Mouse (Mus musculus): ENCODE measurements around the gene Faah. TPM values are rescaled to one million over a fixed set of nuclear protein-coding genes. Genes with fewer than 3 reads are reported as not detected.

The Faah gene
- polyA plus RNA-seq, 1 experiment from 2014 or later = 4.7 TPM

DNA sequence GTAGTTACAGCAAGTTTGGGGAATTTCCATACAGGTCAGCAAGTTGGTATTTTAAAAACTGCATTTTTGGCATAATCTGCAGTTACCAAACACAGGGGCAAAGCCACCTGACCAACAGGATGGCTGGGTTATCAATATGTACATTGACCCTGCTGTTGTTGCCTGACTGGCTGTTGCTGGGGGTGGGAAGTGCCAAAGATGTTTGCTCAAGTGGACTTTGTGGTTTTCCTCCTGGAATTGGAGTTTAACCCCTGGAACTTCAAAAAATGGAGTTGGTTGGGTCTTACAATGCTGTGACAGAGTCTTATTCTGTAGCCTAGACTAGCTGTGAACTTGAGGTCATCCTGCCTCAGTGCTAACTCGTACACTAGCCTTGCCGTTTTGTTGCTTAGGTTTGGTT, 22.7 kb upstream of the Faah start:
- no peak for ATAC-seq

DNA sequence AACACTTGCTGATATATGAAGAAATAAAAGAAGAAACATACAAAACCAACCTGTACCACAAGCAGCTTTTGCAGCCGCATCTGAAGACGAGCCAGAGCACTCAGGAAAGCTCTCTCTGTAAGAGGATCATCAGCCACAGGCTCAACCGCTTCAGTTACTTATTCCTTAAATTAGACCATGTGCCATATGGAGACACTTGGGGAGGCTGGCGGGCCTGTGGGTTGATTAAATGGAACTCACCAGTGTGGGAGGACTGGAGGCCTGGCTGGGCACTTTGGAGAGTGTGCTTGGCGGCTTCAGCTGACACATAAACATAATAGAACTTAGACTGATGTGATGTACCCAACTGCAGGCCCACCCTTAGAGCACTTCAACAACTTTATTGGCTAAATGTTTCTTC, 15.6 kb upstream of the Faah start:
- no peak for ATAC-seq
- Histone ChIP-seq H3K9ac (no peak overlapping the region), H3K4me1 (no peaks in the 10 kb centered on the region)

More for the DNA sequence above, 22.7 kb upstream of the Faah start:
- Histone ChIP-seq H3K27ac (no peak overlapping the region), H3K4me2 (no peak overlapping the region), H3K36me3 (ENCODE audit: poor library complexity, severe bottlenecking) (peaks cover 22% of the 10 kb centered on the region; the same call in 1 of the 2 replicates), H3K9me3 (replicated peaks) (no peaks in the 10 kb centered on the region), H3K4me3 (no peak overlapping the region), H3K27me3 (no peaks in the 10 kb centered on the region), H3K4me1 (no peaks in the 10 kb centered on the region), H3K9ac (no peak overlapping the region)
- 95% methylated on average over 2 of the region's 2 CpGs for WGBS

DNA sequence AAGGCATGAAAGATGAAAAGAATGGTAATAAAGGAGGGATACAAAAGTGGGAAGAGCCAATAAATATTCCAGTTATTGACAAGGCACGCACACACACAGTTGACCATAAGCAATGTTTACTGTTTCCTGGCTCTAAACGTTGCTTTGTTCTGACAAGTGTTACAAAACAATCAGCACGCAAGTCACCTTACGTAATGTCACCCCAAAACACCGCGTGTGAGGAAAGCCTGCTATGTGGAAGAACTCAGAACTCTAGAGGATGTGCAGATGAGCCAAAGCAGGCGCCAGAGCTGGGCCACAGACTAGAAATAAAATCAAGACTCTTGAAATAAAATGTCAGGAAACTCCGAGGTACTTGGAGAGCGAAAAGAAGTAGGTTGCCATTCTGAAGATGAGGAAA, 15.2 kb upstream of the Faah start:
- Histone ChIP-seq H3K4me2 (no peak overlapping the region), H3K27ac (no peak overlapping the region), H3K27me3 (no peaks in the 10 kb centered on the region), H3K4me3 (no peak overlapping the region), H3K4me1 (no peaks in the 10 kb centered on the region), H3K9ac (no peak overlapping the region), H3K36me3 (ENCODE audit: poor library complexity, severe bottlenecking) (peaks cover 28% of the 10 kb centered on the region), H3K9me3 (replicated peaks) (no peaks in the 10 kb centered on the region)
- ATAC-seq = no peak
- WGBS = 87% methylated on average over 9 of the region's 9 CpGs

More for the DNA sequence above, 15.6 kb upstream of the Faah start:
- no peaks in the 10 kb centered on the region for H3K9me3 ChIP-seq (replicated peaks)
- WGBS = 89% methylated on average over 5 of the region's 5 CpGs
- H3K27ac ChIP-seq = no peak overlapping the region
- no peak overlapping the region for H3K4me2 ChIP-seq
- peaks cover 28% of the 10 kb centered on the region for H3K36me3 ChIP-seq (ENCODE audit: poor library complexity, severe bottlenecking)
- H3K27me3 ChIP-seq = no peaks in the 10 kb centered on the region
- H3K4me3 ChIP-seq = no peak overlapping the region

DNA sequence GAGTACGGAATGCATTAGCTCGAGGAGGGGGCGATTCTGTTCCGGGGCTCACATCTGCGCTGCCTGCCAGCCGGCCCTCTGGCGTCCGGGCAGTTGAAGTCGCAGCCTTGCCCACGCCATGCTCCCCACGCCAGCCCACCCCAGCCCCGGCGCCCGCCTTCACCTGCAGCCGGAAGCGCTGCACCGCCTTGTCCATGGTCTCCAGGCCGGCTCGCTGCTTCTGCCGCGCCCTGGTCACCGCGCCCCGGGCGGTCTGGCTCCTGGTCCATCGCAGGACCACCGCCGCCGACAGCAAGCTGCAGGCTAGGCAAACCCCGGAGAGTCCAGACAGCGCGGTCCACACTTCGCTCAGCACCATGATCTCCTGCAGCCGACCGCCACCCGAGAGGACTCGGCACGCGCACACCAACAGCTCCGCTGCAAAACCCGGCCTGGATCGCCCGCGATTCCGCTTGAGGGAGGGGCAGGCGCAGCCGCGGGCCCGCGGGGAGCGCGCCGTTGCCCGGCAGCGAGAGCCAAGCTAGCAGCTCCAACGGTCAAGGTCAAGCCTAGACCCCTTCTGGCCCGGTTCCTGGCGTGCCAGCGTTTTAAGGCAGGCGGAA, 325 bp downstream of the Faah start:
- H3K4me3 ChIP-seq = peak overlapping the region; percentile 71
- peaks cover 77% of the 10 kb centered on the region for H3K27me3 ChIP-seq
- H3K27ac ChIP-seq = no peak overlapping the region
- peak overlapping the region; percentile 98 for H3K4me2 ChIP-seq
- H3K9me3 ChIP-seq (replicated peaks) = no peaks in the 10 kb centered on the region
- ATAC-seq = peak; percentile 91
- H3K9ac ChIP-seq = peak overlapping the region; percentile 80
- peaks cover 15% of the 10 kb centered on the region for H3K4me1 ChIP-seq
- H3K36me3 ChIP-seq (ENCODE audit: poor library complexity, severe bottlenecking) = no peaks in the 10 kb centered on the region
- WGBS = 0% methylated on average over 60 of the region's 60 CpGs

DNA sequence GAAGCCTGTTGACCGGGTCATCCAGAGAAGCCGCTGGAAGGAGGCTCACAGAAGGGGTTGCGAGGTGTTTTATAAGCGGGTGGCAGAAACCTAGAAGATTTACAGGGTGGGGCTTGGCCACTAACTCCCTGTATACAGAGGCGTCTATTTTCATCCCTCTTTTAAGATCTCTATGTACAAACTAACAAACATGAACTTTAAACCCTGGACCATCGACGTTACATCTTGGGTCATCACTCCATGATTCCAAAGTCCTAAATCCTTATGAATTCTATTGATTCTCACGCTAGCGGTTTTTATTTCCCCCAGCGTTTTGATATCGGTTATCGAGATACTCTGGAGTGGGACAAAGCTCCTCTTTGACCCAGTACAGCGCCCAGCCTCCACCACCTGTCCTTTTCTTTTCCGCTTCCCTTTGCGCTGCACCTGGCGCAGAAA, 845 bp downstream of the Faah start:
- 15% methylated on average over 16 of the region's 16 CpGs for WGBS
- H3K27me3 ChIP-seq = peaks cover 71% of the 10 kb centered on the region
- no peak overlapping the region for H3K27ac ChIP-seq
- peaks cover 15% of the 10 kb centered on the region for H3K4me1 ChIP-seq
- no peaks in the 10 kb centered on the region for H3K36me3 ChIP-seq (ENCODE audit: poor library complexity, severe bottlenecking)
- peak overlapping the region; percentile 71 for H3K4me3 ChIP-seq
- ATAC-seq = peak; percentile 64
- peak overlapping the region; percentile 98 for H3K4me2 ChIP-seq
- no peaks in the 10 kb centered on the region for H3K9me3 ChIP-seq (replicated peaks)
- H3K9ac ChIP-seq = peak overlapping the region; percentile 80

DNA sequence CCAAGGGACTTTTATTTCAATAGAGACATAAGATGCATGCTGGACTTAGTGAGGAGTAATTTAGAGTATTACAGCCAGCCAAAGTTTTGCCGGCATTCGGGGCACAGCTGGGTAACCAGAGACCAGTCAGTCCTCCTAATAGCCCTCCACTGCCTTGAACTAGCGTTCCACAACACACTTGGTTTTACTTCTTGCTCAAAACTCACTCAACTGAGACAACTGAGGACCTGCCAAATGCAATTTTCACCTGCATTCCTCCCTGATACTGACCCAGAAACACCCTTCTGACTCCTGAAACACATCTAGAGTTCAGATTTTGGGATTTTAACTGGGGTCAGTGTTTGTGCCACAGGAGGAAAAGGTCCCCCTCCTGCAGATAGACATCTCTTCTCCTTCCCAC, 1.3 kb downstream of the Faah start:
- 60% methylated on average over 3 of the region's 3 CpGs for WGBS
- Histone ChIP-seq H3K36me3 (ENCODE audit: poor library complexity, severe bottlenecking) (no peaks in the 10 kb centered on the region), H3K4me3 (peak overlapping the region; percentile 71), H3K9ac (no peak overlapping the region), H3K9me3 (replicated peaks) (no peaks in the 10 kb centered on the region), H3K27me3 (peaks cover 75% of the 10 kb centered on the region), H3K4me2 (peak overlapping the region; percentile 98), H3K27ac (no peak overlapping the region), H3K4me1 (peaks cover 15% of the 10 kb centered on the region)
- ATAC-seq = no peak

DNA sequence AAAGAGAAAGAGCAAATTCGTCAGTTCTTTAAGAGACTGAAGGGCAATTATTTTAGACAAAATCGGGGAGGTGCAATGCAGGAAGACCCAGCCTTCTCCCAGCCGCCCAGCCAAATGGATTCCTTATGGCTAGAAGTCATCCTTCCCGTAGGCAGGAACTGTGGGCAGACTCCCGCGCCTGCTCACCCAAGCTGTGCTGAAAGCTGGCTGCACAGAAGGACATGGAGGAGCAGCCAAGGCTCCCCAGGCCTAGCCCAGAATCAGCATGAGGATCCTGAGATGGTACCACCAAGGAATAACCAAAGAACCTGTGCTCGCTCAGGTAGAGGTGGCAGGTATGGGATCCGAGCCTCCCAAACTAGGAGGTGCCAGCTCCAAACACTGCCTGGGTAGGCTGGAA, 1.7 kb downstream of the Faah start:
- no peaks in the 10 kb centered on the region for H3K36me3 ChIP-seq (ENCODE audit: poor library complexity, severe bottlenecking)
- H3K4me3 ChIP-seq = no peak overlapping the region
- no peak overlapping the region for H3K27ac ChIP-seq
- no peaks in the 10 kb centered on the region for H3K9me3 ChIP-seq (replicated peaks)
- WGBS = 67% methylated on average over 8 of the region's 8 CpGs
- 0 out of 2 replicates have a peak overlapping the region, but pooled peaks have one; percentile 98 for H3K4me2 ChIP-seq
- no peak for ATAC-seq
- H3K4me1 ChIP-seq = peaks cover 15% of the 10 kb centered on the region
- peaks cover 79% of the 10 kb centered on the region for H3K27me3 ChIP-seq
- H3K9ac ChIP-seq = no peak overlapping the region

DNA sequence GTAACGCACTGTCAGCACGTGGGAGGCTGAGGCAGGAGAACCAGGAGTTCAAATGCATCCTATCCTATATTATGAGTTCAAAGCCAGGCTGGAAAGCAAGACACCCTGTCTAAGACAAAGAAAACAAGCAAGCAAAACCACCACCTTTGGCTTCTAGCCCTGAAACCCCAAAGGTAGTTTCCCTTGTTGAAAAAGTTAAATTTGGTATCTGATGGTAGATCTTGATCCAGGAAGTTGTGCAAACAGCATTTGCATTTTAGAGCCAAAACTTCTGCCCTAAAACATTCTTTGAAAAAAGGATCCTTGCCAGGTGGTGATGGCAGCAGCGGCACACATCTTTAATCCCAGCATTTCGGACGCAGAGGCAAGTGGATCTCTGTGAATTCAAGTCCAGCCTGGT, 2.2 kb downstream of the Faah start:
- Histone ChIP-seq H3K36me3 (ENCODE audit: poor library complexity, severe bottlenecking) (no peaks in the 10 kb centered on the region), H3K9ac (no peak overlapping the region), H3K27ac (no peak overlapping the region), H3K9me3 (replicated peaks) (no peaks in the 10 kb centered on the region), H3K4me1 (peaks cover 15% of the 10 kb centered on the region), H3K27me3 (peaks cover 82% of the 10 kb centered on the region), H3K4me2 (no peak overlapping the region), H3K4me3 (no peak overlapping the region)
- WGBS = 83% methylated on average over 5 of the region's 5 CpGs
- no peak for ATAC-seq

DNA sequence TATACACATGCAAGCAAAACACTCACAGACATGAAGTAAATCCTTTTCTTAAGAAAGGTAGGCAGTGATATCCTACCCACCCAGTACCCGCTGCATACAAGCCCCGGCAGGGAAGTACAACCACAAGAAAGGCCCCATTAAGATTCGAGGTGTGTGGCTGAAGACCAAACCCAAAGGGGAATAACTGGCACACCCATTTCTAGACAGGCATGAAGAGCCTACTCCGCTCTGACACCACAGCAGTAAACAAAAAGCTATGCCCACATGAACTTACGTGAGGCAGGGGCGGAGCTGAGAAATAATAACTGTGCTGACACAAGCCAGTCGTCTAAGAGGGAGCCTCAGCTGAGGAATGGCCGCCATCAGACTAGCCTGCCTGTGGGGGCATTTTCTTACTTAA, 7.5 kb downstream of the Faah start:
- ATAC-seq = no peak
- Histone ChIP-seq H3K4me3 (no peak overlapping the region), H3K27me3 (peaks cover 30% of the 10 kb centered on the region), H3K9me3 (replicated peaks) (no peaks in the 10 kb centered on the region), H3K9ac (no peak overlapping the region), H3K36me3 (ENCODE audit: poor library complexity, severe bottlenecking) (no peaks in the 10 kb centered on the region), H3K4me2 (no peak overlapping the region), H3K4me1 (peaks cover 12% of the 10 kb centered on the region), H3K27ac (no peak overlapping the region)
- 67% methylated on average over 8 of the region's 8 CpGs for WGBS

DNA sequence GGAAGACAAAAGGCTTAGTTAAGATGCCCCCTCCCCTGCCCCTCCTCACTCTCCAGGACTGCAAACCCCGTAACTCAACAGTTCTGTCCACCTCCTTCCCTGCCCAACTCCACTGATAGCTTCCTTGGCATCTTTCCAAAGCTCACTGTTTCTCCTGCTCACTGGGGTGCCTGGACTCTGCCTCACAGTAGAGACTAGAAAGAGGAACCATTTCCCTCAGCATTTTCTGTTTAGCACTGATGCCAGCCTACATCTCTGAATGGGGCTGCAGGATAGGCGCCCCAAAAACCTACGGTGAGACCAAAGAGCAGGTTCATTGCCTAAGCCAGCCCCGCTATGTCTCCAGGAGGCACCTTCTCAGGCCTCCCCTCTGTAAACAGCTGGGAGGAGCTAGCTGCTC, 16.5 kb downstream of the Faah start:
- Histone ChIP-seq H3K27ac (no peak overlapping the region), H3K4me2 (no peak overlapping the region), H3K4me1 (peaks cover 3% of the 10 kb centered on the region; the same call in 1 of the 2 replicates), H3K27me3 (no peaks in the 10 kb centered on the region; the same call in 1 of the 2 replicates), H3K4me3 (no peak overlapping the region), H3K36me3 (ENCODE audit: poor library complexity, severe bottlenecking) (no peaks in the 10 kb centered on the region), H3K9me3 (replicated peaks) (no peaks in the 10 kb centered on the region), H3K9ac (no peak overlapping the region)
- WGBS = 76% methylated on average over 4 of the region's 4 CpGs
- no peak for ATAC-seq

DNA sequence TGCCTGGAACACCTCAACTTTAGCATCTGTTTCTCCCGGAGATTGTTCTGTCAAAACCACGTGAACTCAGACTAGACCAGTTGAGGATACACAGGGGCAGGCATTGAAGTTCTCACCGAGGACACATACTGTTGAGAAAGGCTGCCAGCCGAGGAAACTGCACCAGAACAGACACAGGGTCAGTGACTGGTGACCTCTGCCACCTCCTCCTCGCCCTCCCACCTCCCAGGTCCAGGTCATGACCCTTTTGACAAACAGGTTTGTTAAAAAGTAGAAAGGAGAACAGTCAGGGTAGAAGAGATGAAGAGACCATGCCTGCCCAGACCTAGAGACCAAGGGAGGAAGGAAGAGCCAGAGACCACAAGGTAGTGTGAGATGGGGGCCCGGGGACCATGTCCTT, 17.1 kb downstream of the Faah start:
- Histone ChIP-seq H3K9ac (no peak overlapping the region), H3K4me3 (no peak overlapping the region), H3K4me2 (no peak overlapping the region), H3K27ac (no peak overlapping the region), H3K4me1 (peaks cover under 1% of the 10 kb centered on the region; the same call in 1 of the 2 replicates), H3K36me3 (ENCODE audit: poor library complexity, severe bottlenecking) (no peaks in the 10 kb centered on the region), H3K27me3 (no peaks in the 10 kb centered on the region; the same call in 1 of the 2 replicates), H3K9me3 (replicated peaks) (no peaks in the 10 kb centered on the region)
- WGBS = 48% methylated on average over 6 of the region's 6 CpGs
- no peak for ATAC-seq

DNA sequence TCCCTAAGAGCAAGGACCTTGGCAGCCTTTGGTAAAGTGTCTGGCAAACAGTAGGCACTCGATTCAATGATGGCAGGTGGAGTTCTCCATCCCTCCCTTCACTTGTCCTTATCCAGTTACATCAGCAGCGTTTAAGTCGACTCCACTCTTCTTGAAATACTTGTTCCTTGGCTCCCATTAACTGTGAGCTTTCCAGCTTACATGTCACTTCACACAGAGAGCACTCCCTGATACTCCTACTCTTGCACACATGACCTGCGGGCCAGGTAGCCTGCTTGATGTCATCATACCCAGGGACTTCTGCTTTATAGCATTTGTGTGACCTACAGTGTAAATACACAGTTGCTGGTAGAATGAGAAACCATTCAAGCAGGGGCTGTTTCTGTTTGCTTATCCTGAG, 21.0 kb downstream of the Faah start:
- Histone ChIP-seq H3K4me3 (no peak overlapping the region), H3K4me2 (no peak overlapping the region), H3K27ac (no peak overlapping the region), H3K4me1 (no peaks in the 10 kb centered on the region), H3K9me3 (replicated peaks) (0 out of 2 replicates have a peak, but pooled peaks cover 4% of the 10 kb centered on the region), H3K9ac (no peak overlapping the region), H3K36me3 (ENCODE audit: poor library complexity, severe bottlenecking) (no peaks in the 10 kb centered on the region), H3K27me3 (no peaks in the 10 kb centered on the region; the same call in none of the 2 replicates)
- 85% methylated on average over 4 of the region's 4 CpGs for WGBS
- no peak for ATAC-seq

DNA sequence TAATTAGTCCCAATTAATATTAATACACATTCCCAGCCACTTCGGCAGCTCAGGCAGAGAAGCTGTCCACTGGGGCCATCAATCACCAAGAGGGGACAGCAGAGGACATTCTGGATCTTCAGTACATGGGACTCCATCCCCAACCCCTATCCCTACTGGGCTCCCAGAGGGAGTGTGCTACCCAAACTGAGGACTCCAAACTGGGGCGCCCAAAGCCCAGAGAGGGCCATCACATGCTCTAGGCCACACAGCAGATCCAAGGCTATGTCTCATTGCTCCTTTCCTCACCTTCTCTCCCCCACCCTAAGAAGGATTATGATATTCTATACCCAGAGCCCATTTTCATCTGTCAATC, 22.4 kb downstream of the Faah start:
- H3K9ac ChIP-seq = no peak overlapping the region
- no peak overlapping the region for H3K4me3 ChIP-seq
- H3K27ac ChIP-seq = no peak overlapping the region
- no peaks in the 10 kb centered on the region for H3K36me3 ChIP-seq (ENCODE audit: poor library complexity, severe bottlenecking)
- H3K4me2 ChIP-seq = no peak overlapping the region
- H3K27me3 ChIP-seq = no peaks in the 10 kb centered on the region; the same call in none of the 2 replicates
- H3K9me3 ChIP-seq (replicated peaks) = 0 out of 2 replicates have a peak, but pooled peaks cover 4% of the 10 kb centered on the region
- ATAC-seq = no peak
- no peaks in the 10 kb centered on the region for H3K4me1 ChIP-seq
- 85% methylated on average over 2 of the region's 2 CpGs for WGBS

Data from forebrain, embryonic 13.5 days (tissue).